Mouse (Mus musculus) C2C12 (cell line): Measurements from ENCODE around the gene Pigt.

Source experiments
- CEBPB ChIP-seq: IDR thresholded peaks from one replicate; pipeline ENCODE4 v1.6.1; 2011; ENCODE audit warnings: low read depth, mild to moderate bottlenecking, control low read depth, moderate library complexity
- CTCF ChIP-seq: IDR thresholded peaks from one replicate; pipeline ENCODE4 v1.5.1; 2011; ENCODE audit not compliant: control insufficient read depth, insufficient read depth, insufficient read length
- MAX ChIP-seq: IDR thresholded peaks from one replicate; pipeline ENCODE4 v1.6.1; 2011; ENCODE audit warnings: mild to moderate bottlenecking, control low read depth
- MYOG ChIP-seq: IDR thresholded peaks from one replicate; pipeline ENCODE4 v1.6.1; 2011; ENCODE audit not compliant: control insufficient read depth, insufficient read length; ENCODE audit errors: extremely low read depth

DNA sequence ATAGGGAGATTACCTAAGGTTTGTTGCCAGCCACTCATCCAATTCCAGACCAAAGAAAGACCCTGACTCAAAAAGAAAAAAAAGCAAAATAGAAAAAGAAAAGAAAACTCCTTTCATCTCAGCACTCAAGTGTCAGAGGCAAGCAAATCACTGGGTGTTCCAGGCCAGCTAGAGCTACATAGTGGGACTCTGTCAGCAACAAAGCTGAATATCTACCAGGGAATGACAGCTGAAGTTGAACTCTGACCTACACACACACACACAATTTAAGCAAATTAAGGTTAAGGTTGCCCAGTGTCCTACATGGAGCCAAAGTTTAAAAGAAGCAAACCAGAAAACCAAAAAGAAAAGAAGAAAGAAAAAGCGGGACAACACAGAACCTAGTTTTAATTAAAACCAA is 49.2 kb upstream of the Pigt start:
- TF ChIP-seq CEBPB (no peak), CTCF (no peak), MAX (no peak), MYOG (no peak)
